Mouse (Mus musculus) MEL (cell line): ENCODE measurements around the gene Prr23a2.

ENCODE experiments used
- EP300 ChIP-seq, 2 experiments: IDR thresholded peaks; 2 replicates each; pipeline ENCODE4 v1.6.1; 2011; ENCODE audit warnings: improper control_type of control experiment in 2 of 2, low read length in 2 of 2, low read depth in 1 of 2, mild to moderate bottlenecking in 1 of 2
- TCF12 ChIP-seq: IDR thresholded peaks from 2 replicates; pipeline ENCODE4 v1.6.1; 2014; ENCODE audit warnings: low read depth, mild to moderate bottlenecking, inconsistent platforms, low read length, improper control_type of control experiment, moderate library complexity

DNA sequence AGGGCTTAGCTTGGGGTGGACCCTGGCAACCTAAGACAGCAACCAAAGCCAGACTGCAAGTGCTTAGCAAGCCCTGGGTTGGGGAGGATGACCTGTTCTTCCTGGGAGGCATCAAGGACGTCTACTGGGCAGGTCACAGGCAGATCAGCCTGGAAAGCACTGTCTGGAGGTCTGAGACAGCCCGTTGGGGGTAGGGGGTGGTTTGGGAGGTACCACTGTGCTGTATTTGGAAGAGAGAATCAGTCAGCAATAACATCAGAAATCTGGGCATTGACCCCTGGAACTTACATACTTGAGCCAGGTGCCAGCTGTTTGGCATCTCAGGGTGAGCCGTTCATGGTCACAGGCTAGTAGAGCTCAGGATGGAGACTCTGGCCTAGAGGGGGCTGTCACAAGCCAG lies 40.2 kb upstream of the Prr23a2 start:
- TF ChIP-seq EP300 (IDR thresholded peaks at IDR 0.05; ENCODE audit: low read depth in 1 of 2, low read length in 2 of 2) (no peak), TCF12 (no peak)
